Mouse (Mus musculus) hindbrain, embryonic 11.5 days (tissue): Measurements from ENCODE around the gene Mrpl18. TPM values are rescaled to one million over a fixed set of nuclear protein-coding genes. Genes with fewer than 3 reads are reported as not detected.

ENCODE experiments used
- ATAC-seq: fragments of 200-750 bp; cut with Nextera tagmentation; 2 replicates; pipeline ENCODE4 v1.8.0; 2017; ENCODE audit warnings: mild to moderate bottlenecking, moderate TSS enrichment, moderate library complexity; ENCODE audit not compliant: low FRiP score
- DNase-seq: peaks from one replicate; pipeline ENCODE4 v3.0.0-alpha.2; 2015; ENCODE audit warnings: low spot score
- H3K27ac ChIP-seq: fragments of 300-500 bp; sonication (generic); 2 replicates; pipeline ENCODE4 v1.5.1; 2014; ENCODE audit warnings: mild to moderate bottlenecking, low read depth, low read length
- H3K27me3 ChIP-seq: fragments of 300-500 bp; sonication (generic); 2 replicates; pipeline ENCODE4 v1.6.1; 2014; ENCODE audit warnings: mild to moderate bottlenecking, low read length, moderate library complexity, mixed read lengths; ENCODE audit not compliant: control insufficient read depth, insufficient read depth
- H3K36me3 ChIP-seq: fragments of 300-500 bp; sonication (generic); 2 replicates; pipeline ENCODE4 v1.6.1; 2014; ENCODE audit warnings: mild to moderate bottlenecking, low read length, moderate library complexity, mixed read lengths; ENCODE audit not compliant: control insufficient read depth, insufficient read depth
- H3K4me1 ChIP-seq: fragments of 300-500 bp; sonication (generic); replicated peaks from 2 replicates; pipeline ENCODE4 v1.6.1; 2014; ENCODE audit warnings: low read length, mixed read lengths; ENCODE audit not compliant: control insufficient read depth, insufficient read depth
- H3K4me2 ChIP-seq: fragments of 300-500 bp; sonication (generic); replicated peaks from 2 replicates; pipeline ENCODE4 v1.6.1; 2014; ENCODE audit warnings: mild to moderate bottlenecking, low read depth, low read length
- H3K4me3 ChIP-seq: fragments of 300-500 bp; sonication (generic); 2 replicates; pipeline ENCODE4 v1.5.1; 2014; ENCODE audit warnings: low read depth, low read length
- H3K9ac ChIP-seq: fragments of 300-500 bp; sonication (generic); 2 replicates; pipeline ENCODE4 v1.6.1; 2014; ENCODE audit warnings: low read depth, low read length
- H3K9me3 ChIP-seq: fragments of 300-500 bp; sonication (generic); 2 replicates; pipeline ENCODE4 v1.6.1; 2016; ENCODE audit warnings: low read length; ENCODE audit not compliant: control insufficient read depth
- WGBS: fragments of 180-500 bp; shearing (Covaris S2); extraction: QIAGEN DNeasy Blood & Tissue Kit; methylation state at CpG from one replicate; pipeline ENCODE4 v1.1.7; 2014; 5-methylcytosine and 5-hydroxymethylcytosine counted together
- polyA plus RNA-seq: library from polyadenylated mRNA; unstranded; fragments of >200 nt; fragmentation: Nextera tagmentation; extraction: Ambion mirVana; gene quantifications from 2 replicates; pipeline ENCODE4 v1.2.1, GENCODE M21; 2014

Mrpl18 gene
- polyA plus RNA-seq, 1 experiment from 2014 or later: 171 TPM

- DNase-seq: no peak
- ATAC-seq: no peak
- Histone ChIP-seq H3K9me3 (no peaks in the 10 kb centered on the region), H3K9ac (no peak overlapping the region), H3K27ac (no peak overlapping the region), H3K4me2 (no peak overlapping the region), H3K4me1 (no peaks in the 10 kb centered on the region), H3K27me3 (no peaks in the 10 kb centered on the region), H3K36me3 (no peaks in the 10 kb centered on the region), H3K4me3 (no peak overlapping the region)
- WGBS: 96% methylated on average over 1 of the region's 1 CpGs
Observed at GRCm38 (mm10) chr17:12881216-12881615, 34.9 kb downstream of the Mrpl18 start.

DNA sequence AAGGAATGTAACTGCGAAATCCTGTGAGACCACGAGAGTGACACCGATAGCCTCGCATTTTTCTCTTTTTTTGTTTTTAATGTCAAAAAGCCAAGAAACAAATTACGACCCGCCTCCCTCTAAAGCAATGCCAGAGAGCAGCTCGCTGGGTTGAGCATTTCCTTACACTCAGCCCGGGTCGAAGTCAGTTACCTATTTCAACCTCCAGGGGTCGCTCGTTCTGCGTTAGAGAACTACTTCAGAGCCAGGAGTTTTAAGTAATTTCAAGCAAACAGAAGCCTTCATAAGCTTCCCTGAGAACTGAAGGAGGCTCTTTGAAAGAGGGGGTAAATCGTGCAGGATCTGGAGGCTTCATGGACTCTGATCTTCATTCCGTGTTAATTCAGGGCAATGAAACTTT, 36.0 kb downstream of the Mrpl18 start:
- 5% methylated on average over 14 of the region's 14 CpGs for WGBS
- H3K4me2 ChIP-seq: no peak overlapping the region; the same call in 1 of the 2 replicates
- no peak overlapping the region for H3K9ac ChIP-seq
- no peaks in the 10 kb centered on the region for H3K9me3 ChIP-seq
- H3K27me3 ChIP-seq: no peaks in the 10 kb centered on the region
- no peaks in the 10 kb centered on the region for H3K4me1 ChIP-seq
- H3K27ac ChIP-seq: no peak overlapping the region
- ATAC-seq (no peak), DNase-seq (peak; percentile 91)
- no peak overlapping the region for H3K4me3 ChIP-seq
- H3K36me3 ChIP-seq: no peaks in the 10 kb centered on the region

DNA sequence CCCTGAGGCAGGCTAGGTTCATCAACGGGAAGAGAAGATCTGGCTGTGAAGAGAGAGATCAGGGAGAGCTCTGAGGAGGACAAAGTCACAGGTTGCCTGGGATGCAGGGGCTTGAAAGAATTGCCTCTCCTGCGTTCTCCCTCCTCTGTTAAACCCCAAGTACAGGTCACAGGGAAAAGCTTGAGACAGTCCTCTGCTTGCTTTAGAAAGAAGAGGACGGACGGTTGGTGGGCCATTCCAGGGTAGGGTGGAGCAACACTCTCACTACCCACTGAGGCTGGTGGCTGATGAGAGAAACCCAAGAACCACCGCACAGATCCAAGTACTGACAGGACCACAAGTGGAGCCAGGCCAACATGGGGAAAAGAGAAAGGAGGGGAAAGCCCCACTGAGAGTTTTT, 40.4 kb downstream of the Mrpl18 start, which contains the start of gene Mrgprh:
Gene Mrgprh (plus strand): TSS at position 301 of the 400 bp plus-strand sequence.
- Histone ChIP-seq H3K4me1 (no peaks in the 10 kb centered on the region), H3K9ac (no peak within 1 kb of the TSS), H3K9me3 (no peaks in the 10 kb centered on the region), H3K27ac (no peak within 1 kb of the TSS), H3K36me3 (no peaks in the 10 kb centered on the region), H3K4me3 (no peak within 1 kb of the TSS), H3K4me2 (no peak within 1 kb of the TSS), H3K27me3 (no peaks in the 10 kb centered on the region)
- WGBS: 86% methylated on average over 5 of the region's 5 CpGs
- no peak for ATAC-seq
- DNase-seq: no peak

DNA sequence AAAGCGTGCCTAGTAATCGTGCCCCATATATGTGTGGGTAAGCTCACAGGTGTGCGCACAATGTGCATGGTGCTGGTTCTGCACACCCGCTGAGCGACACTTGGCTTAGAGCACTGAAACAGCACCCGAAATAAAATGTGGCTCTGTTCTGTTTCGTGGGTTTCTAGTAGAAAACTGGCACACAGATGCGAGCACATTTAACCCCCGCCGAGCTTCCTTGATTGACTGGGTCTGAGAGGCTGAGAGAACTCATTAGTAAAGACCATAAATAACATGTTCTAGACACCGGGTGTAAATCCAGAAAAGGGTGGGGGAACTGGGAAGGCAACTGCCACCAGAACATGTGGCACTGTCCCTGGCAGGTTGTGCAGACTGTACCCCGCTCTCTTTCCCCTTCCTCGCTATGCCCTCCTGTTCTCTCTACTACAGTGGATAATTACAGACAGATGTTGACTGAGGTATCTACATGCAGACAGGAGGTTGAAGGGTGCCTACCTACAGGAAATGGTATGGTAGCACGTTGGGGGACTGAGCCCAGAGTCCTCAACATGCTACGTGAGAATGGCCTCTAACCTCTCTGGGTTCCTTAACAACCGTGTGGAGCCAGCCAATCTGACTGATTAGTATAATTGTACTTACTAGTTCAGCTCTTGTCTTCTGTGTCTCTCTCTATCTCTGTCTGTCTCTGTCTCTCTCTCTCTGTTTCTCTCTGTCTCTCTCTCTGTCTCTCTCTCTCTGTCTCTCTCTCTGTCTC, 43.7 kb downstream of the Mrpl18 start:
- no peak overlapping the region for H3K27ac ChIP-seq
- no peak overlapping the region for H3K4me2 ChIP-seq
- no peak overlapping the region for H3K4me3 ChIP-seq
- ATAC-seq: no peak
- 74% methylated on average over 16 of the region's 16 CpGs for WGBS
- H3K4me1 ChIP-seq: no peaks in the 10 kb centered on the region
- H3K36me3 ChIP-seq: no peaks in the 10 kb centered on the region
- no peaks in the 10 kb centered on the region for H3K9me3 ChIP-seq
- no peak overlapping the region for H3K9ac ChIP-seq
- H3K27me3 ChIP-seq: no peaks in the 10 kb centered on the region
- DNase-seq: no peak

DNA sequence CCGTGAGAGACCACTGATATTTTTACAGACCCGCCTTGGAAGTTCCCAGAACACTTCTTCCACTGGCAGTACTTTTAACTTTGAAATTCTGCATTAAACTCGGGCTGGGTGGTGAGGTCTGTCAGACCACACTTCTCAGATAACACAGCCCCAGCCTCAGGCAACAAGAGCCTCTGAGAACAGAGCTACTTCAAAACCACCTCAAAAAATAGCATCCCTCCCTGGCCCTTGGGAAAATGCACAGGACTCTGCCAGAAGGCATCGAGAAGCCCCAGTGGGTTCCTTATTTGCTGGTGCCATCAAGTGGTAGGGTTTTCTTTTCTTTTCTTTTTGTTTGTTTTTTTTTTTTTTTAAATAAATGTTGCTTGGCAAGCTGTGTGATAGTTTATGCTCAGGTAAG, 47.5 kb downstream of the Mrpl18 start:
- no peaks in the 10 kb centered on the region for H3K36me3 ChIP-seq
- no peak overlapping the region for H3K4me3 ChIP-seq
- no peaks in the 10 kb centered on the region for H3K9me3 ChIP-seq
- H3K27me3 ChIP-seq: no peaks in the 10 kb centered on the region
- no peaks in the 10 kb centered on the region for H3K4me1 ChIP-seq
- ATAC-seq (no peak), DNase-seq (no peak)
- no peak overlapping the region for H3K4me2 ChIP-seq
- H3K27ac ChIP-seq: no peak overlapping the region
- WGBS: 40% methylated on average over 4 of the region's 4 CpGs
- H3K9ac ChIP-seq: no peak overlapping the region

DNA sequence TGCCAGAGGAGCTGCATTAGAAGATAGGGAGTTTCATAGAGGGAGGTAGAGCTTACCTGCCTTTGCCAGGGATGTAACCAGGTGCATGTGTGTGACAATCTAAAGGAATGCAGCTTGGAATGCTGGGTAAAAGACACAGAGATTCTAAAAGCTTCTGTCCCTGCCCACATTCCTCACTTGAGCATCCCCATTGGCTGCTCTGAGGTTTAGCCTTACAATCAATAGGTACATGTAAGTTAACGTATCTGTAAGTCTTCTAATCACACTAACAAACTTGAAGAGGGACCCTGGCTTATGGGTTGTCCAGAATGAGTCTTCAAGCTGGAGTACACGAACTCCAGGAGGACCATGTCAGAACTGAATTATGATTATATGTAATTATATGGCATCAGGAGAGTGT, 48.1 kb downstream of the Mrpl18 start, which contains the start of gene Mas1:
Gene Mas1 (minus strand): TSS at position 101 of the 400 bp plus-strand sequence.
- no peaks in the 10 kb centered on the region for H3K36me3 ChIP-seq
- DNase-seq (no peak), ATAC-seq (no peak)
- no peak within 1 kb of the TSS for H3K27ac ChIP-seq
- WGBS: 55% methylated on average over 2 of the region's 2 CpGs
- no peak within 1 kb of the TSS for H3K4me3 ChIP-seq
- H3K27me3 ChIP-seq: no peaks in the 10 kb centered on the region
- no peak within 1 kb of the TSS for H3K4me2 ChIP-seq
- no peaks in the 10 kb centered on the region for H3K4me1 ChIP-seq
- no peak within 1 kb of the TSS for H3K9ac ChIP-seq
- no peaks in the 10 kb centered on the region for H3K9me3 ChIP-seq

DNA sequence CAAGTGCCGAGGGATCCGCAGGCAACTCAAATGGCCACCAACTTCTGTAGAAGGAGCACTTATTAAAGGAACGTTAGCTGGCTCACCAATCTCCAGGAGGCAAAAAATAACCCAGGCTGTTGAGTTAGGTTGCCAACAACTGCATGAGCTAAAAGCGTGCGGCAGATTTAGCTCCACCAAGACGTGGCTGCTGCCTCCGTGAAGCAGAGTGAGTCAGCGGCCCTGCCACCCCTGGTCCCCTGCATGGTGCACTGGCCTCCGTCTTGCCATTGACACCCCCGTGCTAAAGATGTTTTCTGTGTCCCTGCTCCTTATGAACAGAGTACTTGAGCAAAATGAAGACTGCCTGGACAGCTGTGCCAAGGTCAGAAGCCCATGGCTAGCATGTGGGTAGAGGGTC, 49.3 kb downstream of the Mrpl18 start:
- no peak overlapping the region for H3K9ac ChIP-seq
- 88% methylated on average over 10 of the region's 10 CpGs for WGBS
- no peak overlapping the region for H3K27ac ChIP-seq
- no peak overlapping the region for H3K4me3 ChIP-seq
- H3K27me3 ChIP-seq: no peaks in the 10 kb centered on the region
- DNase-seq: no peak
- H3K4me2 ChIP-seq: no peak overlapping the region
- no peaks in the 10 kb centered on the region for H3K36me3 ChIP-seq
- no peaks in the 10 kb centered on the region for H3K4me1 ChIP-seq
- ATAC-seq: no peak
- no peaks in the 10 kb centered on the region for H3K9me3 ChIP-seq

GRCm38 (mm10) chr17:12865407-12865806, 50.7 kb downstream of the Mrpl18 start:
- no peaks in the 10 kb centered on the region for H3K9me3 ChIP-seq
- no peak overlapping the region for H3K27ac ChIP-seq
- no peak overlapping the region for H3K4me2 ChIP-seq
- no peaks in the 10 kb centered on the region for H3K36me3 ChIP-seq
- H3K27me3 ChIP-seq: no peaks in the 10 kb centered on the region
- 73% methylated on average over 3 of the region's 3 CpGs for WGBS
- no peaks in the 10 kb centered on the region for H3K4me1 ChIP-seq
- no peak overlapping the region for H3K4me3 ChIP-seq
- no peak overlapping the region for H3K9ac ChIP-seq
- ATAC-seq (no peak), DNase-seq (no peak)

DNA sequence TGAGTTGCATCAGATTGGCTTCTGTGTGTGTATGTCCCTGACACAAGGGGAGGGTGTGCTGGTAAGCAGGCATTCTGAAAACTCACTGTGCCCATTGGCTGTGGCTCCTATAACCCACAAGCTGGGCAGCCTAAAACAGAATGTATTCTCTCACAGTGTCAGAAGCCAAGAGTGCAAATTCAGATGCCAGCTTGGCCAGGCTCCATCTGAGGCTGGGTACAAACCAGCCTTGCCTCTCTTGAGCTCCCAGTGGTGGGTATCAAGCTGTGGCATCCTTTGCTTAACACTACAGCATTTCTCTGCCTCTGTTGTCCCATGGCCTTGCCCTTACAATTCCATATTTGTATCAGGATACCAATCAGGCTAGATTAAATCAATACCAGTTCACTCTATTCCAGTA, 52.0 kb downstream of the Mrpl18 start:
- DNase-seq: no peak
- H3K36me3 ChIP-seq: no peaks in the 10 kb centered on the region
- H3K9ac ChIP-seq: no peak overlapping the region

More for the DNA sequence above, 52.0 kb downstream of the Mrpl18 start:
- ATAC-seq: no peak
- Histone ChIP-seq H3K9me3 (no peaks in the 10 kb centered on the region), H3K27ac (no peak overlapping the region), H3K4me1 (no peaks in the 10 kb centered on the region), H3K4me3 (no peak overlapping the region), H3K27me3 (no peaks in the 10 kb centered on the region), H3K4me2 (no peak overlapping the region)
